Mouse (Mus musculus) ES-E14 (cell line): Measurements from ENCODE around the gene Txndc2.

Source experiments
- CHD2 ChIP-seq: IDR thresholded peaks from 2 replicates; pipeline ENCODE4 v1.6.1; 2014; ENCODE audit warnings: mild to moderate bottlenecking, low read depth, low read length, inconsistent platforms
- HCFC1 ChIP-seq: IDR thresholded peaks from 2 replicates; pipeline ENCODE4 v1.6.1; 2012; ENCODE audit warnings: low read length, inconsistent platforms, borderline replicate concordance; ENCODE audit not compliant: insufficient read depth
- MAFK ChIP-seq: IDR thresholded peaks from 2 replicates; pipeline ENCODE4 v1.6.1; 2014; ENCODE audit warnings: mild to moderate bottlenecking, low read depth, low read length, inconsistent platforms; ENCODE audit not compliant: insufficient read depth
- ZC3H11A ChIP-seq: IDR thresholded peaks from 2 replicates; pipeline ENCODE4 v1.6.1; 2012; ENCODE audit warnings: low read depth, mild to moderate bottlenecking, inconsistent platforms, low read length, borderline replicate concordance
- ZNF384 ChIP-seq: IDR thresholded peaks from 2 replicates; pipeline ENCODE4 v1.6.1; 2012; ENCODE audit warnings: low read depth, low read length, inconsistent platforms

- no peak for TF ChIP-seq ZNF384
- no peak for TF ChIP-seq ZC3H11A
- no peak for TF ChIP-seq CHD2
- TF ChIP-seq HCFC1: peak; percentile 63; the same call in 1 of the 2 replicates
- 0 out of 2 replicates have a peak, but pooled peaks have one; percentile 10 for TF ChIP-seq MAFK
Observed at GRCm38 (mm10) chr17:65613463-65614412, 28.2 kb downstream of the Txndc2 start, which contains the start of gene Vapa.
